Mouse (Mus musculus): ENCODE measurements around the gene Tomm20. TPM values are rescaled to one million over a fixed set of nuclear protein-coding genes. Genes with fewer than 3 reads are reported as not detected.
A peak's percentile ranks its signal among the peaks of the same experiment; 100 is the strongest.

Gene Tomm20
- polyA plus RNA-seq, 1 experiment from 2014 or later: 185 TPM

DNA sequence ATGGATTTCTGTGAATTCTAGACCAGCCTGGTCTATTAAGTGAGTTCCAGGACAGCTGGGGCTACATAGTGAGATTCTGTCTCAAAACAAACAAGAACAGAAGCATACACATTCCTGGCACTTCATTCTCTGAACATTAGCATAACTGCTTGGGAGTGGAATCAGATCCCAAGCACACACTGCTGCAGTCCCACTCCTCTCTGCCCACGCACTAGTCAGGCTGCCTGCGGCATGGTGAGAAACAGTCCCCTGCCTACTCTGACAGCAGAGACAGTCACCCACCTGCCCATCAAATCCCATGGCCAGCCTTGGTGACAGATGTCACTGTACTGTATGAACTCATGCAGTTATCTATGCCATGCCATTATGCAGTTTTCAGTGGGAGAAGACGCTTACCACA is 15.9 kb upstream of the Tomm20 start:
- 93% methylated on average over 3 of the region's 3 CpGs for WGBS
- Histone ChIP-seq H3K9me3 (replicated peaks) (no peaks in the 10 kb centered on the region), H3K9ac (no peak overlapping the region), H3K36me3 (peaks cover 69% of the 10 kb centered on the region), H3K4me2 (replicated peaks) (no peak overlapping the region), H3K4me1 (no peaks in the 10 kb centered on the region), H3K4me3 (replicated peaks) (no peak overlapping the region), H3K27me3 (no peaks in the 10 kb centered on the region), H3K27ac (replicated peaks) (no peak overlapping the region)
- no peak for ATAC-seq (ENCODE audit: insufficient number of reproducible peaks, low FRiP score, low TSS enrichment, low read depth)

DNA sequence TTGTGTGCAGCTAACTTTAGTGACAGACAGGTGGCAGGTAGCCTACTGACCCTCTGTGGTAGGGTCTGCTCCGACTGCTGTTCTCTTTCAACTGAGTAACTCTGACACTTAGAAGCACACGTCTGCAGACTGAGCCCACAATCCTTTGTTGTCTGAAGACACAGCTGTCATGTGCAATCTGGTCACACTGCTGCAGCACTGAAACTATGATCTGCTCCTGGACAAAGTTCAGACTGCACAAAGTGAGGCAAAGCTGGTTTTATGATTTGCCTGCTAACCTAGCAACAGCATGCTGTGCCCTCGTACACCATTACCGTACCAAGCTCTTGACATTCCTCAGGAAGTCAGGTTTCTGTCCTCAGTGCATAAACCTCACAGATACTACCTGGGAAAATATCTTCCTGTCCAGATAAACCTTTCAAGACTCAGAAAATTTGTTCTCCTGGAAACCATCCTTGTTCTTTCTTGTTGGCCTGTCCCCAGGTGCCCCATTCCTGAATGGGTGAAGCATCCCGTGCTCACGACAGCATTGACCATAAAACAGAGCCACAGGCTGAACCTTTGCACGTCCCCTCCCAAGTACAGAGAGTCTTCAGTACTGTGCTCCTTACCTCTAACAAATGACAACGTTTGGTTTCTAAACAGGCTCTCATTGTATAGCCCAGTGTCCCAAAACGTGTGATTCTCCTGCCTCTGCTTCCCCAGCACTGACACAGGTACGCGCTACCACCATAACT is 6.4 kb upstream of the Tomm20 start:
- Histone ChIP-seq H3K27me3 (no peaks in the 10 kb centered on the region), H3K4me3 (replicated peaks) (no peak overlapping the region), H3K4me2 (replicated peaks) (no peak overlapping the region), H3K36me3 (peaks cover 77% of the 10 kb centered on the region), H3K9ac (no peak overlapping the region), H3K27ac (replicated peaks) (no peak overlapping the region), H3K4me1 (no peaks in the 10 kb centered on the region), H3K9me3 (replicated peaks) (no peaks in the 10 kb centered on the region)
- ATAC-seq (ENCODE audit: insufficient number of reproducible peaks, low FRiP score, low TSS enrichment, low read depth): no peak
- WGBS: 87% methylated on average over 11 of the region's 11 CpGs

DNA sequence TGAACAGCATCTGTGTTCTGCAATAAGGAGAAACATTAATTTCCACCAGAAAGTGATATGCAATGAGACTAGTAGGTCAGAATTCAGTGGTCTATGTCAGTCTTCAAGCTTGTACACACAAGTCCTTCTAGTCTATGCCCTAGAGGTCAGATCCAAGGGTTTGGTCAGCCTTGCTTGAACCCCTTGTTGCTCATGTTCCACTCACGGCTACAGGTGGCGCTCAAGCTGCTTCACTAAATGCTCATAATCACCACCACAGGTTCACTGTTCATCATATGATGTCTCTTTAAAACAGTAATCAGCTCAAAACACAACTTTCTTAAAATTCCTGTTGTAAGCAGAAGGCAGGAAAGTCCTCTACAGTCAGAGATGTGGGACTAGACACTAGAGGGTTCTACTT is 3.9 kb upstream of the Tomm20 start:
- H3K27me3 ChIP-seq: no peaks in the 10 kb centered on the region
- 80% methylated on average over 2 of the region's 2 CpGs for WGBS
- no peaks in the 10 kb centered on the region for H3K9me3 ChIP-seq (replicated peaks)
- peaks cover 9% of the 10 kb centered on the region for H3K4me1 ChIP-seq
- H3K4me2 ChIP-seq (replicated peaks): no peak overlapping the region
- peaks cover 56% of the 10 kb centered on the region for H3K36me3 ChIP-seq
- H3K27ac ChIP-seq (replicated peaks): no peak overlapping the region
- no peak overlapping the region for H3K9ac ChIP-seq
- no peak for ATAC-seq (ENCODE audit: insufficient number of reproducible peaks, low FRiP score, low TSS enrichment, low read depth)
- H3K4me3 ChIP-seq (replicated peaks): no peak overlapping the region

DNA sequence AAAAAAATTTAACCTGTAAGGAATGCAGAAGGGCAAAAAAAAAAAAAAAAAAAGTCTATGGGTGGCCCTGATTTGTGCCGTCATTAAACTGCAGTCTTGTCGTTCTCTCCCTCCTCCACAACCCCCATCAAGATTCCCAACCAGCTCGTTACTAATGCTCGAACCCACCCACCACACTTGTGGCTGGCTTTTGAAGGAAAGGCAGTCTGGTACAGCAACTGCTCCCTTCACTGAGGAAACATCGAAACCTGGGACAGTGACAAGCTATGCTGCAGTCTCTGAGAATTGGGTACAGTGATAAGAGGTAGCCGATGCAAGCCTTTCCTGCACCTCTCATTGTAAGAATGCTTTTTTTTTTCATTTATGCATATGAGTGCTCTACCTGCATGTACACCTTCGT is 800 bp upstream of the Tomm20 start:
- H3K4me3 ChIP-seq (replicated peaks): peak overlapping the region; percentile 81
- ATAC-seq (ENCODE audit: insufficient number of reproducible peaks, low FRiP score, low TSS enrichment, low read depth): no peak
- H3K36me3 ChIP-seq: peaks cover 34% of the 10 kb centered on the region
- no peak overlapping the region for H3K9ac ChIP-seq
- H3K27ac ChIP-seq (replicated peaks): no peak overlapping the region
- H3K27me3 ChIP-seq: no peaks in the 10 kb centered on the region
- peak overlapping the region; percentile 68; the same call in 1 of the 2 replicates for H3K4me2 ChIP-seq (replicated peaks)
- no peaks in the 10 kb centered on the region for H3K9me3 ChIP-seq (replicated peaks)
- H3K4me1 ChIP-seq: peaks cover 21% of the 10 kb centered on the region
- 75% methylated on average over 7 of the region's 7 CpGs for WGBS

DNA sequence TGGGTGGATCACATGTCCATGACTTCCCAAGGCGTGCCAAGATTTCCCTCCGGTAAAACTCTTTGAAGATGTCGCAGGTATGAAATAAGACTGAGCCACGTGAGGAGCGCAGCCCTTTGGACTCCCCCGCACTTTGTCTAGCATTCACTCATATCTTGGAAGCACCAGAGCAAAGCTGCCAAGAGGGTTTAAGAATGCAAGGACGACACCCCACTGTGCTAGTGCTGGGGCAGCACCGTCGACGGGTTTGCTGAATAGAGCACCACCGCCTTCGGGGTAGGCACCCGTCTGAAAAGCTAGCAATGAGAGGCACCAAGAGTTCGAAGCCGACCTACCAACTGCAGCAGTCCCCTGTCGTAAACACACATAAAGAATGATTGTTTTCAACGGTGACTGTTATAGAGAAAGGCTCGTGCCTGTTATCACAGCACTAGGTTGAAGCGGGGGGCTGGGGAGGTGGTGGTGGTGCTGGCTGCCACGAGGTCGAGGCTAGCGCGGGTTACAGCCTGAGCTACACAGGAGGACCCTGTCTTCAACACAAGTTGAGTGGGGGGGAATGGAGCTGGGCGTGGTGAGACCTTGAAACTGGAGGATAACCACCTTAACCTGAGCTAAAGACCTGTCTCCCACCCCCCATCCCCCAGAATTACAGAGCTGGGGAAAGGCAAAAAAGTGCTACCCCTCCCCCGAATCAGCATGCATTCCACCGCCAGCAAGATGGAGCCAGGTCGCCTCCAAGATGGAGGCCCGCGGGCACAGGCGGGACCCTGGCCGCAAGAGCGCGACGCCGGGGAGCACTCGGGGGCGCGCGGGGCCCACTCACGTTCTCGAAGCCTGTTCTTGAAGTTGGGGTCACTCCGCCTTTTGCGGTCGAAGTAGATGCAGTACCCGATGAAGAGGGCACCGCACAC is 608 bp downstream of the Tomm20 start:
- peak; percentile 58 for ATAC-seq (ENCODE audit: insufficient number of reproducible peaks, low FRiP score, low TSS enrichment, low read depth)
- Histone ChIP-seq H3K36me3 (peaks cover 20% of the 10 kb centered on the region), H3K4me1 (peaks cover 21% of the 10 kb centered on the region), H3K9me3 (replicated peaks) (no peaks in the 10 kb centered on the region), H3K4me3 (replicated peaks) (peak overlapping the region; percentile 81), H3K27me3 (no peaks in the 10 kb centered on the region), H3K27ac (replicated peaks) (peak overlapping the region; percentile 88), H3K4me2 (replicated peaks) (peak overlapping the region; percentile 86), H3K9ac (peak overlapping the region; percentile 85)
- under 1% methylated on average over 46 of the region's 46 CpGs for WGBS

DNA sequence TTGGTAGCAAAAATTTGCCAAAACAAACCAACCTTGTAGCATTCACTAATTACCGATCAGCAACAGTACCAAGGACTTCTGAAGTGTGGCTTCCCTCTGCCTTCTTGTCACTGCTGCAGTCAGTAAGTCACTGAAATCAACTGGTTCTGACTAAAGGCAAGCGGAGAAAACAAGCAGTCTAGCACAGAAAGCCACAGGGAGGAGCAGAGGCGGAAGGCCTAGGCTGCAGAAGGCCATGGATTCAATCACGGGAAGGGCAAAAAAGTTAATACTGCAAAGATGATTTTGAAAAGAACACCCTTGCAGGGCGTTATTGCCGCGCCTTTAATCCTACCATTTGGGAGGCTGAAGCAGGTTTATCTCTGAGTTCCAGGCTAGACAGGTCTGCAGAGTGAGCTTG is 2.1 kb downstream of the Tomm20 start:
- H3K36me3 ChIP-seq: peaks cover 18% of the 10 kb centered on the region
- no peak overlapping the region for H3K9ac ChIP-seq
- no peak for ATAC-seq (ENCODE audit: insufficient number of reproducible peaks, low FRiP score, low TSS enrichment, low read depth)
- no peaks in the 10 kb centered on the region for H3K9me3 ChIP-seq (replicated peaks)
- H3K27ac ChIP-seq (replicated peaks): no peak overlapping the region
- H3K4me3 ChIP-seq (replicated peaks): 0 out of 2 replicates have a peak overlapping the region, but pooled peaks have one; percentile 81
- peaks cover 21% of the 10 kb centered on the region for H3K4me1 ChIP-seq
- H3K4me2 ChIP-seq (replicated peaks): peak overlapping the region; percentile 86
- H3K27me3 ChIP-seq: no peaks in the 10 kb centered on the region
- 91% methylated on average over 7 of the region's 7 CpGs for WGBS

DNA sequence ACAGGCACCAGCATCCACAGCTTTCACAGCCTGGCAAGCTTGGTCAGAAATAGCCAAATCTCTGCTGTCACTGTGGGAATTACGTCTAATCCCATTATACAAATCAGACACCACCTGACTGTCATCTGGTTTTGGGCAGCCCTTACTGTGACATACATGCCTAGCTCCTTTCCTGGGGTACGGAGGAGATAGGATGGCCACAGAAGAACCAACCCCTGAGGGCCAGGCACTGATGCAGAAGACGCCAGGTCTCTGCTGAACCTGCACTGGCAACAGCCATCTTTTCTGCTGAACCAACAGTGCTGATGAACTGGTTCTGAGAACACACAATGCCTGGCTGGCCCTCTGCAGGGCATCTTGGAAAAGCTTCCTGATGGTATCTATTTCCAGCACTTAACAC is 8.3 kb downstream of the Tomm20 start:
- H3K36me3 ChIP-seq: peaks cover 63% of the 10 kb centered on the region
- ATAC-seq (ENCODE audit: insufficient number of reproducible peaks, low FRiP score, low TSS enrichment, low read depth): no peak
- H3K9me3 ChIP-seq (replicated peaks): no peaks in the 10 kb centered on the region
- H3K4me1 ChIP-seq: no peaks in the 10 kb centered on the region
- no peak overlapping the region for H3K4me2 ChIP-seq (replicated peaks)
- WGBS: 79% methylated on average over 3 of the region's 3 CpGs
- no peaks in the 10 kb centered on the region for H3K27me3 ChIP-seq
- no peak overlapping the region for H3K27ac ChIP-seq (replicated peaks)
- no peak overlapping the region for H3K4me3 ChIP-seq (replicated peaks)
- H3K9ac ChIP-seq: no peak overlapping the region

DNA sequence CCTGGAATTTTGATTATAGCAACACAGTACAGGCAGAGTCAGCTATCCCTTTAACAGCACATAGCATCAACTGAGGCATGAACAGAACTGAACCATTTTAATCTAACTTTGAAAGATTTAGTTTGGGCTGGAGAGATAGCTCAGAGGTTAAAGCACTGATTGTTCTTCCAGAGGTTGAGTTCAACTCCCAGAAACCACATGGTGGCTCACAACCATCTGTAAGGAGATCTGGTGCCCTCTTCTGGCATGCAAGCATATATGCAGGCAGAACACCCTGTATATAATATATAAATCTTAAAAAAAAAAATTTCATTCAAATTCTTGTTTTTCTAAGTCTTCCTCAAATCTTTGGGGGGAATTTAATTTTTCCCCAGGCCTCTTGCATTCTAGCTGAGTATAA is 9.7 kb downstream of the Tomm20 start:
- no peaks in the 10 kb centered on the region for H3K4me1 ChIP-seq
- H3K27me3 ChIP-seq: no peaks in the 10 kb centered on the region
- H3K4me2 ChIP-seq (replicated peaks): no peak overlapping the region
- H3K36me3 ChIP-seq: peaks cover 73% of the 10 kb centered on the region
- H3K9me3 ChIP-seq (replicated peaks): no peaks in the 10 kb centered on the region
- H3K27ac ChIP-seq (replicated peaks): no peak overlapping the region
- no peak overlapping the region for H3K4me3 ChIP-seq (replicated peaks)
- no peak overlapping the region for H3K9ac ChIP-seq
- ATAC-seq (ENCODE audit: insufficient number of reproducible peaks, low FRiP score, low TSS enrichment, low read depth): no peak

DNA sequence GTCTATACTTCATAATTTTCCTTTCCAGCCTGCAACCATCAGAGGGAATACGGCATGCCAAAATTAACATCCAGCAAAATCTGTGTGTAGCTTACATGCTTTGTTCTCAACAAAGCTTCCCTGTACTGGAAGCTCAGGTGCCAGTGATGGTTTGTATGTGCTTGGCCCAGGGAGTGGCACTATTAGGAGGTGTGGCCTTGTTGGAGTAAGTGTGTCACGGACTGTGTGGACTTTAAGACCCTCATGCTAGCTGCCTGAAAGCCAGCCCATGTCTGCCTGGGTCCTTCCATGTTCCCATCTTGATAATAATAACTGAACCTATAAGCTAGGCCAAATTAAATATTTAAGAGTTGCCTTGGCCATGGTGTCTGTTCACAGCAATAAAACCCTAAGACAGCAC is 10.3 kb downstream of the Tomm20 start:
- Histone ChIP-seq H3K27me3 (no peaks in the 10 kb centered on the region), H3K9me3 (replicated peaks) (no peaks in the 10 kb centered on the region), H3K4me1 (no peaks in the 10 kb centered on the region), H3K27ac (replicated peaks) (no peak overlapping the region), H3K36me3 (peaks cover 74% of the 10 kb centered on the region), H3K4me2 (replicated peaks) (no peak overlapping the region), H3K4me3 (replicated peaks) (no peak overlapping the region), H3K9ac (no peak overlapping the region)
- ATAC-seq (ENCODE audit: insufficient number of reproducible peaks, low FRiP score, low TSS enrichment, low read depth): no peak
- WGBS: 87% methylated on average over 2 of the region's 2 CpGs

DNA sequence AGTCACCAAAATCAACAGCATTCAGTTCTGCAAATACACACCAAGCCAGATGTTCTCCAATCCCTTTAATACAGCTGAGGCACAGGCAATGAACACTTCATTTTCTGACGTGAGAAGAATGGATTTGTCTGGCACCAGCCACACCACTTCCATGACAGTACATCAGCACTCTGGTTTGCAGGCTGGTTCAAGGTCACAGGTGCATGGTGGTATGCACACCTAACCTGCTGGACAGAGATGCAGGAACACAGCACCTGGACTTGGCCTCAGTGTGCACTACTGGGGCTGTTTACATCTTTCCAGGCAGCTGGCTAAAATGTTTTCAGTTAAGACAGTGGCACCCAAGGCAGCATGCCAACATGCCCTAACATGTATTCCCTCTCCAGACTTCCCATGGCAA is 13.0 kb downstream of the Tomm20 start:
- Histone ChIP-seq H3K27me3 (no peaks in the 10 kb centered on the region), H3K9me3 (replicated peaks) (no peaks in the 10 kb centered on the region), H3K4me1 (no peaks in the 10 kb centered on the region), H3K4me2 (replicated peaks) (no peak overlapping the region), H3K4me3 (replicated peaks) (no peak overlapping the region), H3K36me3 (peaks cover 67% of the 10 kb centered on the region), H3K27ac (replicated peaks) (no peak overlapping the region), H3K9ac (no peak overlapping the region)
- no peak for ATAC-seq (ENCODE audit: insufficient number of reproducible peaks, low FRiP score, low TSS enrichment, low read depth)
- 71% methylated on average over 1 of the region's 1 CpGs for WGBS

DNA sequence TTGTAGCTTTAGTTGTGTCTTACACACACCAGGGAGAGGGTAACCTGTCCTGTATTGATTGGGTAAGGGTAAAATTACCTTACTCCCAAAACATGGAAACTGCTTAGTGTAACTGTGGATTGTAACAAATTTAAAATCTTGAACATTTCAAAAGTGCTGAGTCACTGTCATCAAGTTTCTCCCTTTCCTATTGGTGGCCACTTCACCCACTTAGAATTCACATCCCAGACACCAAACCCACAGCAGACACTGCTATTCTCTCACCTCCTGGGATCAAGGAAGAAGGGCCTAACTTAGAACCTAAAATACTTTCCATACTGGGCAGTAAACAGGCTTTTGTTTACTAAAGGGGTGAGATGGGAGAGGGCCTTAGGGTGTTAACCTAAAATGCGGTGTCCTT is 13.4 kb downstream of the Tomm20 start:
- Histone ChIP-seq H3K4me2 (replicated peaks) (no peak overlapping the region), H3K9me3 (replicated peaks) (no peaks in the 10 kb centered on the region), H3K9ac (no peak overlapping the region), H3K27me3 (no peaks in the 10 kb centered on the region), H3K36me3 (peaks cover 67% of the 10 kb centered on the region), H3K27ac (replicated peaks) (no peak overlapping the region), H3K4me1 (no peaks in the 10 kb centered on the region), H3K4me3 (replicated peaks) (no peak overlapping the region)
- no peak for ATAC-seq (ENCODE audit: insufficient number of reproducible peaks, low FRiP score, low TSS enrichment, low read depth)
- 84% methylated on average over 1 of the region's 1 CpGs for WGBS
